Mouse (Mus musculus) urinary bladder, postnatal 10 days (tissue): ENCODE results near the gene Srrm4.

Source experiments
- DNase-seq: peaks from one replicate; pipeline ENCODE4 v3.0.0; 2022; ENCODE audit warnings: low spot score

Srrm4 gene

DNA sequence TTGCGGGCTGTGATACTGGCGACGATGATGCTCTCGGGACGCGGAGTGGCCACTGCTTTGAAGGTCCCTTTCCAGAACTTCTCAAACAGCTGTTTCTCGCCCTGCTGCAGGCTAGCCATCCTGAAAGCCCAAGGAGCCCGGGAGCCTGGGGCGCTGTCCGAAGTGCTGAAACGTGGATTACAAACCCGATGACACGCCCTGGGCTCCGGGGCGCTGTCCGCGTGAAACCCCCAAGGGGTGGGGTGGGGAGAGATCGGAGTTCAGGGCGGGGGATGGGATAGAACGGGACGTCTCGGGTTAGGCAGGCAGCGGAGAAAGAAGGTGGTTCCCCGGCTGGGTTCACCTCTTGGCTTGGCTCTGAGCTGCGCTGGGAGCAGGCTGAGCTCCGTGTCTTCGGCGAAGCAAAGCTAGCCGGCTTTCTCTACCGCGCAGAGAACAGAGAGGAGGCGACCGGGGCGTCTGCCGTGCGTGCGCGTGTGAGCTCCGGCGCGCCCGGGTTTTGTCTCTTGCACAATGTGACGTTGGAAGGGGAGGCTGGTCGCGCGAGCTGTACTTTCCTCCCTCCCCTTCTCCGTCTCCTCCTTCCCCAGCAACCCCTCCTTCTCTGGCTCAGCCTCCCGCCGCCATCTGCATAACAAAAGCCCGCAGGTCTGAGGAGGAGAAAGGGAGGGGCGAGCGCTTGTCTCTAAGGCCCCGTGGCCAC, at the start of gene Srrm4:
Gene Srrm4, minus strand, starts transcription at position 472 of the 703 bp plus-strand sequence.
- DNase-seq, result peak; percentile 20

- no peak for DNase-seq
Observed at GRCm38 (mm10) chr5:116592801-116593430, 1.3 kb upstream of the Srrm4 start.

- DNase-seq, result no peak
Observed at GRCm38 (mm10) chr5:116592049-116592800, 608 bp upstream of the Srrm4 start.

DNA sequence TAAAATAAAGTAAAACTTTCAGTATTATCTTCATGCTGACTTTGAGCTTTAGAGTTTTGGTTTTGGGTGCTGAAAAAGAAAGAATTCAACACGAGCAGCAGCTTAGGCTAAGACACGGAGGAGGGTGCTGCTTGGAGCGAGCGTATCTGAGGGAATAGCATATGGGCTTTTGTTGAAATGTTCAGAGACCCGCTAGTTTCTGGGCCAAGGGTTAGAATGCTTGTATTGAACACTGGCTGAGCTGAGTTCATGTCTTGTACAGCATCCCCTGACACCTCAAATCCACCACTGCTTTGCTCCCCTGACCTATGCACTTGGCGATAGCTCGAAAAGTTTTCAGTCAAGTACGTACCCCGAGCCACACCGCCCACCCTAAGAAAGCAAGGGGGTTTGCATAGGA, 919 bp downstream of the Srrm4 start:
- no peak for DNase-seq

DNA sequence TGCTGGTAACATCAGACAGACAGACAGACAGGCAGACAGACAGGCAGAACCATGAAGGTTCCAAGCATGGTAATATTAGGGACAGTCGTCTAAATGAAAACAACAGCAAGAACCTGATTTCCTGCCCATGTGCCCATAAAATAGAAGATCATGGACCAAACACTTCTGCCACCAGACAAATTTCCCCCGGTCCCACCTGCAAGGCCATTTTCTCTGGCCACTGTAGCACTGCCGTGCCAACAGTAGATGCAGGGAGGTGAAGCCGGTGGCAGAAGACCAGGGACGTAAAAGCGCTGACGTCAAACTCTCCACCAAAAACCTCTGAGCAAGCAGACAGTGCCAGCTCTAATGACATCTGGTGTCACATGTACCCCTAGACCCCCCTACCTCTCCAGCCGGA, 2.0 kb downstream of the Srrm4 start:
- DNase-seq, result no peak

- no peak for DNase-seq
Observed at GRCm38 (mm10) chr5:116588836-116589235, 2.8 kb downstream of the Srrm4 start.

GRCm38 (mm10) chr5:116579533-116579932, 12.1 kb downstream of the Srrm4 start:
- no peak for DNase-seq

DNA sequence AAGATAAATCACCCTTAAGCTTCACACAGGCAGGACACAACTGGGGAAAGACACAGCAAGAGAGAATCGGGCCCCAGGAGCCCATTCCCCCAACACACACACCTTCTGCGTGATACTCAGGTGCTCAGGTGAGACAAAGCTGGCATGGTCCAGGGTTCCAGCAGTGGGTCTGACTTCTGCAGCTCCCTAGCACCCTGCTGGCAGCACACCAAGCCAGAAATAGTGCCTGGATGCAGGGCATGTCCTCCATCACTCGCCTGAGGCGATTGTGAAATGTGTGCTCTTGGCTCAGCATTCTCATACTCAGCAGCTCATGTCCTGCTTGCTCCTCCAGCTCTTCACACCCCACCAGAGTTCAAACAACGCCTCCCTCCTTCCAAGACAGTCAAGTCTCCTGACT, 14.5 kb downstream of the Srrm4 start:
- DNase-seq, result no peak

DNA sequence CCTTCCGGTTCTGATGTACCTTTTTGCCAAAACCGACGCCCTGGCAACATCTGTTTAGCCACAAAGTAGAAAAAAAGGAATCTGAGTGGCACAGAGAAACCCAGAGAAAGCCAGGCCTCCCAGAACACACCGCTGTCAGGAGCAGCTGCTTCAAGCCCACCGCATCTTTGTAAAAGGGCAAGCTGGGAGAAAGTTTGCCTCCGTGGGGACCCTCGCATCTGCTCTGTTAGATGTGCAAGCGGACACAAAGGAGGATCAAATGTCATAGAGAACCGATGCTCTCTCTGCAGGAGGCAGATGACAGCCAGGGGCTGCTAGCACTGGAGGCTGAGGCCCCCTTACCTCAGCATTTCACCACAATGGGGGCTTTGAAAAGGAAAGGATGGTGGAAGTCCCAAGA, 18.3 kb downstream of the Srrm4 start:
- DNase-seq, result no peak

DNA sequence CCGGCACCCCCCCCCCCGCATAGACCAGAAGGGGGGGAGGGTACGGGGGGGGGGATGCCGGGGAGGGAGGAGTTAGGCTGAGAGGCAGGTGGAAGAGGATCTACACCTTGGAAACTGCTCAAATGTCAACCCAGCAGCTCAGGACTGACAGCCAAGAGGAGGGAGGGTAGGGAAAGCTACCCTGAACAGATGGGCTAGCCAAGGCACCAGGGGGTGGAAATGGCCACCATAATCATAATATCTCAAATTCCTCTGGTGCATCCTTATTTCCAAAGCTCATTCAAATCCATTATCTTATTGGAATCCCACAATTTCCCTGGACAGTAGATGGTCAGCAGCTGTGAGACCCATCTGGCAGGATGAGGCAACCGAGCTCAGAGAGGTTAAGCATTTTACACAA, 19.7 kb downstream of the Srrm4 start:
- no peak for DNase-seq

DNA sequence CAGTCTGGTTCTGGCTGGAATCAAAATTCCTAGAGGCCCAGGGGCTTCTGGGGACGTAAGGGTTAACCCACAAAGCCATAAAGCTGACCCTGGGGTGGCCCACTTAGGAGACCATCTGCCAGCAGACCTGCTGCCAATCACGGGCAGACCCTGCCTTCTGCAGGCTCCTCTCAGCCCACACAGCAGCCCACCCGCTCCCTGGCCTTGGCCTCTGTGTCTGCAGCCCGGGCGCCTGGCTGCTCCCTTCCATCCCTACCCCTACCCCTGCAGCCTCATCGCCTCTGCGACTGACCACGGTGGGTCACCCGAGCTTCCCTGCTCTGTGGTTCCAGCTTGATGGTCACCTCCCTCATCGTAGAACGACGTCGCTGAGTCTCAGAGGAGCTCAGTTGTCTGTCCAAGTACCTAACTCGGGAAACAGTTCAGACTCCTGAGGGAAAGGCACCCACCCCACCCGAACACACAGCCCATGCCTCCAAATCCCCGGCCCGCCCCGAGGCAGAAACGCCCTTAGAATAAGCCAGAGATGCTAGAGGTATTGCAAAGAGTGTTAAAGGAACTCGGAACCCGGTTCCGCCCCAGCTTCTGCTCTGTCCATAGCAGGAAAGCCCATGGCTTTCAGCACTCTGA, 20.3 kb downstream of the Srrm4 start:
- no peak for DNase-seq

DNA sequence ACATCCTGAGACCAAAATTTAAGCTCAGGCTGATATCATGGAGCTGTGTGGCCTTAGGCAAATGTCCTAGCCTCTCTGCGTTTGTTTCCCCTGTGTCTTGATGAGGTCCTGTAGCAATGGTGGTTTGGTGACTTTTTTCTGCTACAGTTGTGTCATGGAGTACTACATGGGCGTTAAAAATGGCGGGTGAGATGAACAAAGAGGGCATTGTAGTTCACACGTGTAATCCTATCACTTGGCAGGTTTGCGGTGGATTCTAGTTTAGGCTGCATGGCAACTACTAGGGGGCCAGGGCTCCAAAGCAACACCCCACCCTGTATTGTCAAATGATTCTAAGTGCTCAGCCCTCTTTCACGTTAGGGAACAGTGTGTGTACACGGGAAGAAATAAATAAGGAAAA, 21.1 kb downstream of the Srrm4 start:
- DNase-seq, result no peak

- no peak for DNase-seq
Observed at GRCm38 (mm10) chr5:116569629-116570028, 22.0 kb downstream of the Srrm4 start.

DNA sequence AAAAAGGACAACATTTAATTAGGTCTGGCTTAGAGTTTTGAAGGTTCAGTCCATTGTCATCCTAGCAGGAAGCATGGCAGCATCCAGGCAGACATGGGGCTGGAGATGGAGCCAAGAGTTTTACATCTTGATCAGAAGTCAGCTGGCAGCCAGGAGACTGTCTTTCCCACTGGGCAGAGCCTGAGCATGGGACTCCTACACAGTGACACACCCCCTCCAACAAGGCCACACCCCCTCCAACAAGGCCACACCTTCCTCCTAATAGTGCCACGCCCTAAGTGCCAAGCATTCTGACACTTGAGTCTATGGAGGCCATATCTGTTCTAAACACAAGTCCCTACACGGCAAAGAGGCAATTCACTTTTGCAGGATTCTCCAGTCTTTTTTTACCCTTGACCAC, 23.6 kb downstream of the Srrm4 start:
- DNase-seq, result no peak

DNA sequence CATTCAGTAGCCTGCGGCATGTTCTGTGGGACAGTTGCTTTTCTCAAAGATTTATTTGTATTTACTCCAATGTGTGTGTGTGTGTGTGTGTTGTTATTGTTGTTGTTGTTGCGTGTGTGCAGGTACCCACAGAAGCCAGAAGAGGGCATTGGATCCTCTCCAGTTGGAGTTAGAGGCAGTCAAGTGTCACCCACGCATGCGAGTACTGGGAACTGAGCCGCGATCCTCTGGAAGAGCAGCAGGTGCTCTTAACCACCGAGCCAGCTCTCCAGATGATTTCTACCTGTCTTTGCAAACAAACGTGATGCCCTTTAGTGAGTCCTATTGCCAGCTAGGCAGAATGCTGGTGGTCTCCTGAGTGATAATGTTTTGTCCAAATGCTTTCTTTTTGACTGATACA, 24.3 kb downstream of the Srrm4 start:
- no peak for DNase-seq

- DNase-seq, result no peak
Observed at GRCm38 (mm10) chr5:116566385-116567045, 25.1 kb downstream of the Srrm4 start.

- no peak for DNase-seq
Observed at GRCm38 (mm10) chr5:116565573-116565972, 26.0 kb downstream of the Srrm4 start.

DNA sequence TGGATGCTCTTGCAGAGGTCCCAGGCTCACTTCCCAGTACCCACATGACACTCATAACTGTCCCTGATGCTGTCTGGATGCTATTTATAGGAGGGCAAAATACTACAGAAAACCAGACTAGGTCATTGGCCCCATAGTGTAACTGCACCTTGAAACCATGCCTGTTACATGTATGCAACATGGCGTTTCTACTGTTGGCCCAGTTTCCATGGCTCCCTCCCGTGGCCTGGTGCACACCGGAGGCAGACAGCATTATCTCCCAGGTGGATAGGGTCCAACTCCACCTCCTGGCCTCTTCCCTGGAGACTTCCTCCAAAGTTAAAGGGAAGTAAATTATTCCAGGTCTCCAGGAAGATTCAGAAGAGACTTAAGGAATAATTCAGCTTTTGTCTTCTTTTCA, 27.2 kb downstream of the Srrm4 start:
- DNase-seq, result no peak

- DNase-seq, result no peak
Observed at GRCm38 (mm10) chr5:116563713-116564112, 27.9 kb downstream of the Srrm4 start.

DNA sequence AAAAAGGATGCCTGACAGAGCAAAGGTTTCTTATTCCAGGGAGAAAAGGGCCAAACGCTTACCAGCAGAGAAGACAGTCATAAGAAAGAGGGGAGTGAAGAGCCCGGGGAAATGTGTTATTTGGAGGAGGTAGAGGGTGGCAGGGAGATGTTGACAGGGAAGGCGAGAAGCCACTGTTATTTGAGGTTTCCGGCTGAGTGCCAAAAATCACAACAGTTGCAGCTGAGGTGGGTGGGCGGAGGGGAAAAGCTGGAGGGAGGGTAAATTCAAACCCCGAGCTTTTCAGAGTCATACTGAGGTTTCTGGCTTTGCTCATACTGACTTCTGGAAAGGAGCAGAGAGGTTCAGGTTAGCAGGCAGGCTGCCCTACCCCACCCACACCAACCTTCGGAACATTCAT, 32.5 kb downstream of the Srrm4 start:
- DNase-seq, result no peak

DNA sequence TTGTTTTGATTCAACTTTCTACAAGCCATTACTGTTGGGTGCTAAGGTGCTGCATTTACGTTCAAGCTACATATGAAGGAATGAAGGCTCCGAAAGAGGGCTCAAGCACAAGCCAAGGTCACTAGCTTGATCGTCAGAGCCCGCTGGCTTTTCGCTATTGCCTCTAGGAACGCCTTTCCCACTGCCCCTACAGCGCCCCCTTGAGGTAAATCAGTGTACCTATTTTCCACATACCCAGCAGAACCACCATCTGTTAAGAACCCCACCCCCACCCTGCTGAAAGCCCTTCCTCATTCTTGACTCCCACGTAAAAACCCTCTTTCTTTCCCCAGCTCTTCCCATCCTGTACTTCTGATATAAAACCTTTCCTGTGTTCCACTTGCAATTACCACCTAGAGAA, 35.0 kb downstream of the Srrm4 start:
- no peak for DNase-seq

DNA sequence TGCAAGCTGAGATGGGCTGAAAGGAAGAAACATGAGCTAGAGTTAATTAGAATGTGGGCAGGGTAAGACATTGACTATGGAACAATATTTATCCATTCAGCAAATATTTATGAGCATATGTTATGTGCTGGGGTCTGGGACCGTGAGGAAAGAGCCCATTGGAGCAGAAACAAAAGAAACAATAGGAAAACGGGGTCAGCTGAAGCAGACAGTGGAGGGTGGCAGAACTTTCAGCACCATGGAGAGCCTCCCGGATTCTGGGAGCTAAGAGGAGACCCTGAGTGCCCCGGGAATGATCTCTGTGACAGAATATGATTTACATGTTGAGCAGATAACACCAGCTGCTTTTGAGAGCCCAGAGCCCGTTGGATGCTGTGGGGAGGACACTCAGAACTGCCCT, 37.7 kb downstream of the Srrm4 start:
- DNase-seq, result no peak
